In genomic region chr7:131696889-131697288, GRCm38 (mm10) we compare ENCODE assay signal across 19 mouse cellular contexts.
DNase-seq lines count a peak whose midpoint lies in the region; ATAC-seq lines count a peak whose summit lies in the region.
"Had no signal": no experiment of that assay in that cellular context is flagged by ENCODE, and none has a peak within 500 bp of the region (broad histone marks: within the 10 kb centered on the region; RNA-seq: fewer than 3 reads in every experiment).

No protein-coding gene starts in this region.

- no peak overlapping the region for H3K27ac ChIP-seq in hindbrain, embryonic 11.5 days (ENCODE audit: low read depth, low read length)
- no peak overlapping the region for H3K27ac ChIP-seq in hindbrain, embryonic 13.5 days
- no peak overlapping the region for H3K27ac ChIP-seq in neural tube, embryonic 12.5 days
- H3K27ac ChIP-seq: macrophage had no signal

- no peaks in the 10 kb centered on the region for H3K36me3 ChIP-seq in hindbrain, embryonic 11.5 days (ENCODE audit: control insufficient read depth, insufficient read depth, low read length)
- H3K36me3 ChIP-seq in hindbrain, embryonic 13.5 days = no peaks in the 10 kb centered on the region
- no peaks in the 10 kb centered on the region for H3K36me3 ChIP-seq in neural tube, embryonic 12.5 days

- H3K9me3 ChIP-seq in hindbrain, embryonic 11.5 days (ENCODE audit: control insufficient read depth, low read length) = no peaks in the 10 kb centered on the region
- no peaks in the 10 kb centered on the region for H3K9me3 ChIP-seq in hindbrain, embryonic 13.5 days
- no peaks in the 10 kb centered on the region for H3K9me3 ChIP-seq in neural tube, embryonic 12.5 days

- H3K4me3 ChIP-seq in hindbrain, embryonic 11.5 days (ENCODE audit: low read depth, low read length) = no peak overlapping the region
- no peak overlapping the region for H3K4me3 ChIP-seq in hindbrain, embryonic 13.5 days
- H3K4me3 ChIP-seq in neural tube, embryonic 12.5 days = no peak overlapping the region

- peak; percentile 54 for DNase-seq in hindbrain, embryonic 11.5 days (ENCODE audit: low spot score)
- DNase-seq in Muller cell, postnatal 12 days (ENCODE audit: inconsistent ontology term) = peak; percentile 59
- peak; percentile 71 for DNase-seq in embryo, embryonic 10.5 days (ENCODE audit: low spot score)
- DNase-seq in thymus, adult 18-20 months = no peak
- DNase-seq: adrenal gland, postnatal 14 days; cerebellum, adult 18-20 months; cerebellum, postnatal 36 days; heart, adult 18-20 months; kidney, adult 9 months; layer of hippocampus, postnatal 36 days; left cerebral cortex, postnatal 4 days; lung, embryonic 14.5 days; right cerebral cortex, adult 18-20 months; thymus, adult 2 months had no signal

- no peaks in the 10 kb centered on the region for H3K4me1 ChIP-seq in hindbrain, embryonic 11.5 days (replicated peaks; ENCODE audit: control insufficient read depth, insufficient read depth, low read length)
- H3K4me1 ChIP-seq in hindbrain, embryonic 13.5 days (replicated peaks) = peaks cover 3% of the 10 kb centered on the region; the same call in 1 of the 2 replicates
- no peaks in the 10 kb centered on the region for H3K4me1 ChIP-seq in neural tube, embryonic 12.5 days

- H3K27me3 ChIP-seq in hindbrain, embryonic 11.5 days (ENCODE audit: control insufficient read depth, insufficient read depth, low read length) = no peaks in the 10 kb centered on the region
- no peaks in the 10 kb centered on the region; the same call in 1 of the 2 replicates for H3K27me3 ChIP-seq in hindbrain, embryonic 13.5 days
- no peaks in the 10 kb centered on the region for H3K27me3 ChIP-seq in neural tube, embryonic 12.5 days (replicated peaks)

- 10% methylated on average over 3 of the region's 3 CpGs for WGBS in hindbrain, embryonic 11.5 days
- 10% methylated on average over 3 of the region's 3 CpGs for WGBS in hindbrain, embryonic 13.5 days
- WGBS in neural tube, embryonic 12.5 days = 10% methylated on average over 3 of the region's 3 CpGs

- H3K4me2 ChIP-seq in hindbrain, embryonic 11.5 days (replicated peaks; ENCODE audit: low read depth, low read length) = no peak overlapping the region
- no peak overlapping the region for H3K4me2 ChIP-seq in hindbrain, embryonic 13.5 days
- no peak overlapping the region for H3K4me2 ChIP-seq in neural tube, embryonic 12.5 days (replicated peaks)
- H3K4me2 ChIP-seq: lung, embryonic 14.5 days had no signal

- H3K9ac ChIP-seq in hindbrain, embryonic 11.5 days (ENCODE audit: low read depth, low read length) = no peak overlapping the region
- H3K9ac ChIP-seq in hindbrain, embryonic 13.5 days = no peak overlapping the region
- H3K9ac ChIP-seq in neural tube, embryonic 12.5 days = no peak overlapping the region
- H3K9ac ChIP-seq: lung, embryonic 14.5 days had no signal

- ATAC-seq in hindbrain, embryonic 11.5 days (ENCODE audit: low FRiP score) = peak; percentile 49; the same call in 1 of the 2 replicates
- ATAC-seq in hindbrain, embryonic 13.5 days (ENCODE audit: low FRiP score) = no peak
- peak; percentile 85 for ATAC-seq in neural tube, embryonic 12.5 days (ENCODE audit: low FRiP score, low read depth)
- no peak for ATAC-seq in megakaryocyte, adult 5-6 weeks (ENCODE audit: poor library complexity, severe bottlenecking)
- ATAC-seq: activated CD4-positive, CD25-positive, alpha-beta regulatory T cell, adult 4 months had no signal

Comparison
In these comparisons a context has a peak if more than half of its experiments do, and no peak if none do; other contexts are left out.
1. ATAC-seq: peak in hindbrain, embryonic 11.5 days (single experiment) and neural tube, embryonic 12.5 days (single experiment); none in hindbrain, embryonic 13.5 days (single experiment) and megakaryocyte, adult 5-6 weeks (single experiment).
2. DNase-seq: peak in hindbrain, embryonic 11.5 days (single experiment), Muller cell, postnatal 12 days (single experiment) and embryo, embryonic 10.5 days (single experiment); none in thymus, adult 18-20 months (0 of 2).